Mouse (Mus musculus) liver, postnatal 0 days (tissue): ENCODE data around the gene Gcgr.
A peak's percentile ranks its signal among the peaks of the same experiment; 100 is the strongest.

Experiments used
- CTCF ChIP-seq: sonication (generic); IDR thresholded peaks from 2 replicates; pipeline ENCODE4 v1.5.1; 2016; ENCODE audit warnings: antibody characterized with exemption, low read depth
- EP300 ChIP-seq: IDR thresholded peaks from 2 replicates; pipeline ENCODE4 v1.6.1; 2016; ENCODE audit warnings: antibody characterized with exemption, low read depth, mild to moderate bottlenecking

DNA sequence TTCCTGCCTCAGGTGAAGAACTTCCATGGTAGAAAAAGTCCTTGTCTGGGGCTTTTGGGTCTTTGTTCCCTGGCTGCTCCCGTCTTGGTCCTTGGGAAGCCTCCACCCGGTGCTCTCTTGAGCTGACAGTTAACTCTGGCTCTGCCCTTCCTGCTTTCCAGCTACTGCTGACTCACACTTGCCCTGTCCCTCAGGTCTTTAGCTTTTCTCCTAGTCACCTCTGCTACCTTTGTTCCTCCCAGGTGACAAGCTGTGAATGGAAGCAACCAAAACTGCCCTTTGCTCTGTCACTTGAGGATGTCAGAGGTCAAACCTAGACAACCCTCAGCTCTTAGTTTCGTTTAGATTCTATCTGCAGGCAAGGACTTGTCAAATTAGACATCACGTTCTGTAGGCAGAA is 20.6 kb upstream of the Gcgr start:
- no peak for TF ChIP-seq CTCF
- peak; percentile 32; the same call in 1 of the 2 replicates for TF ChIP-seq EP300
